Mouse (Mus musculus) common myeloid progenitor, adult 5-6 weeks (primary cell): ENCODE measurements around the gene Bckdk. TPM values are rescaled to one million over a fixed set of nuclear protein-coding genes. Genes with fewer than 3 reads are reported as not detected.
"Not testable (repeated sequence)": the region's sequence is repeated elsewhere in the genome, so short reads cannot be mapped to it uniquely, and the experiment has no call there.

Experiments
- ATAC-seq: replicated peaks from 2 replicates; pipeline ENCODE4 v1.8.0; 2016; ENCODE audit warnings: low read depth, mild to moderate bottlenecking, moderate TSS enrichment, inconsistent platforms; ENCODE audit not compliant: poor library complexity, severe bottlenecking
- total RNA-seq: library from RNA; stranded (forward); fragments of 200-1000, 187-1606 nt; gene quantifications from 2 replicates; pipeline ENCODE4 v1.2.3, GENCODE M21; 2017

Bckdk gene
- total RNA-seq, 1 experiment from 2014 or later = 47.1 TPM

GRCm38 (mm10) chr7:127927726-127928125, 23.8 kb downstream of the Bckdk start:
- ATAC-seq = no peak

DNA sequence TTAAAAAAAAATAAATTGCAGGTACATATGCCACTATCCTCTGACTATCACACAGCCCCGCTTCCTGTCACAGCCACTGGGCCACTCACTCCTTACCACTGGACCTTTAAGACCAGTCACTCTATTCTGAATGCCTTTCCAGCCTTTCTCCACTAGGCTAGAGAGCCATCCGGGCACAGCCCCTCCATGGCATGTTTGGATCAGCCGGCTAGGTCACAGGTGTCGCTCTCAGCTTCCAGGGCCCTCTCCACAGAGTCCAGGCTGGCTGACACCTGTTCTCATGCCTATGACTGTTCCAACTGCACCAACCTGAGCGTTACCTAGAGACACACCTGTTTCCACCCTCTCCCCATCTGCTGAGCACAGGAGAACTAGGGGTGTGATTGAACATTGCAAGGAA, 24.7 kb downstream of the Bckdk start:
- no peak for ATAC-seq

DNA sequence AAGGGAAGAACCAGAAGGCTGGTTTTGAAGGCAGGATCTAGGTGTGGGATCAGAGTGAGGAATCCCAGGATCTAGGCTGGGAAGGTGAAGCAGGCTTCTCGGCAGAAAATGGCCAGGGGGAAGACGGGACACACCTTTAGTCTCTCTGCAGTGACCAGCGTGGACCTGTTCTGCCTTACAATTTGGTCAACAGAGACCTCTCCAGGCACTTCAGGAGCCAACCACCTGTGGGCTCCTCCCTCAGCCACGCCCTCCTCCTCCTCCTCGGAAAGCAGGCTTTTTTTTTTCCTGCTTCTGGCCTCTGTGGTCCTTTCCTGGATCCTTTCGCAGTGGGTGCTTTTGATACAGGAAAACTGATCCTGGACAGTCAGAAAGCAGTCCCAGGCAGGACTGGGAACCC, 26.0 kb downstream of the Bckdk start, which contains the start of gene Prss8:
Gene Prss8 (minus strand): TSS at position 182 of the 400 bp plus-strand sequence.
- ATAC-seq = no peak

- ATAC-seq = no peak
These were observed 26.8 kb downstream of the Bckdk start for GRCm38 (mm10) chr7:127930636-127931035.

DNA sequence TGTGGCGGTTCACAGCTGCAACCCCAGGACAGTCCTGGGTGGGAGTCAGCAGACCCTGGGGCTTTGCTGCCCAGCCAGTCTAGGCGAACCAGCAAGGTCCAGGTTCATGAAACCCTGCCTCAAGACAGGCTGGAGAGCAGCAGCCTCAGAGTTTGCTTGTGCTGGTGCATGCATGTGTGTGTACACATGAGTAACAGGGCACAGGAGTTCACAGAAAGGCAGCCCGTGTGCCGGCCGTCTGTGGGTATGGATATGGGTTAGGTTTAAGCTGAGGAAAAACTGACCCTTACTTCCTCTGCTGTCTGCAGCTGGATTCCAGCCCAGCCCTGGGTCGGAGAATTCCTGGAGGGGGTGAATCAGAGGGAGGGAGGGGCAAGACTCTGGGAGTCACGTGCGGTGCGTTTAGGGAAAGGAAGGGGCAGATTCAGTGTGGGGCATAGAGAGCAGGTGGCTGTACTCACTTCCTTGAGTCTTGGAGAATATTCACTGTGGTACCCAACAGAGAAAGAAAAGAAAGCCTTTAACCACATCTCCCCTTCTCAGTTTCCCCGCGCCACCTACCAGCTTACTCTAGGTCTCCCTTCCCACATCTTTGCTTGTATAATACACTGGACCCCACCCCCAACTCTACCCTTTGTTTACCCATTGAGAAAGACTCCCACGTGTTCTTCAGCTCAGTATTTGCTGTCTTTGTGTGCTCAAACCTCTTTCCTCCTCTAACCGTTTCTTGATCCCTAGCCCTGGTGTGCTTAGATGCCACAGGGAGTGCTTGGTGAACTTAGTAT, 27.7 kb downstream of the Bckdk start:
- ATAC-seq = 0 out of 2 replicates have a peak, but pooled peaks have one; percentile 4

DNA sequence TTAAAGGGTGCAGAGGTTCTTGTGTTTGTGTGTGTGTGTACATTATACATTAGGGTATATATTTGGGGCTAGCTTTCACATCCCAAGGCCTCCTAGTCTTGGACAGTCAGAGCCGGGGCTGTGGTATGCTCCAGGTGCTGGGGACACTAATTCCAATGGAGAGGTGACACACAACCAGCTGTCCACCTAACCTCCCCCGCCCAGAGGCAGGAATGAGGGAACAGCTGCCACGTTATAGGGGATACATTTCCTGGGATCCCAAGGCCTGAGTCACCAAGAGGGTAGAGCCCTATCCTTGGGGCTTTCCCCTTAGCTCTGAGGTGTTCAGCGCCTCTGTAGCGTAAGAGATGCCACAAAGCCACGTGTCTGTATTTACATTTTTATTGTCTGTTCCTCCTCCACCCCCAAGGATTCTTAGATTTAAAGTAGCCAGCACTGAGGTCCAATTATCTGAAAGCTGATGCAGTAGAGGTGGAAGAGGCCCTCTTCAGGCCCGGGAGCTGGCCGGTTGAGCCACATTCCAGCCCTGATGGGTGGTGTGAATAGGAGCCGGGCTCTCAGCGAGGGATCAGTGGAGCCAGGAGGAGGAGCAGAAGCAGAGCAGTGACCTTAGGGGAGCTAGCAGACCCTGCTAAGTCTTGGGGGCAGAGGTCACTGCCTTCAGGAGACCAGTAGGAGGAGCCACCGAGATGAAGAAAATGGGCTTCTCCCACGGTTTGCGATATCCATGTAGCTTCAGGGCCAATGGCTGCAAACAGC, 28.6 kb downstream of the Bckdk start:
- ATAC-seq = no peak

DNA sequence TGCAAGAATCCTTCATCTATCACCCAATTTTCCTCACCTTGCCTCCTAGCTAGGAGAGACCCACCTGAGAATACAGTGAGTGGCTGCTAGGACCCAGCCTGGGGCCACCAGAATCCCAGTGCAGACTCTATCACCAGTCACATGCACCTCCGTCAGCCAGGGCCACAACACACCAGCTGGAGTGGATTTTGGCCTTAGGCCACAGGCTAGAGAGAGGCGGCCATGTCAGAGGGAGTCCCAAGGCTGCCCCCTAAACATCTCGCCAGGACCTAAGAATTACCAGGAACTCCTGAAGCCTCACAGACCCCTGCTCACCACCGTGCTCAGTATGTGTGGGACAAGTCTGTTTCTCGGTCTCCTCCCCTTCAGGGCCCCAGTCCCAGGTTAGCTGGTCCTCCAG, 30.2 kb downstream of the Bckdk start:
- no peak for ATAC-seq

DNA sequence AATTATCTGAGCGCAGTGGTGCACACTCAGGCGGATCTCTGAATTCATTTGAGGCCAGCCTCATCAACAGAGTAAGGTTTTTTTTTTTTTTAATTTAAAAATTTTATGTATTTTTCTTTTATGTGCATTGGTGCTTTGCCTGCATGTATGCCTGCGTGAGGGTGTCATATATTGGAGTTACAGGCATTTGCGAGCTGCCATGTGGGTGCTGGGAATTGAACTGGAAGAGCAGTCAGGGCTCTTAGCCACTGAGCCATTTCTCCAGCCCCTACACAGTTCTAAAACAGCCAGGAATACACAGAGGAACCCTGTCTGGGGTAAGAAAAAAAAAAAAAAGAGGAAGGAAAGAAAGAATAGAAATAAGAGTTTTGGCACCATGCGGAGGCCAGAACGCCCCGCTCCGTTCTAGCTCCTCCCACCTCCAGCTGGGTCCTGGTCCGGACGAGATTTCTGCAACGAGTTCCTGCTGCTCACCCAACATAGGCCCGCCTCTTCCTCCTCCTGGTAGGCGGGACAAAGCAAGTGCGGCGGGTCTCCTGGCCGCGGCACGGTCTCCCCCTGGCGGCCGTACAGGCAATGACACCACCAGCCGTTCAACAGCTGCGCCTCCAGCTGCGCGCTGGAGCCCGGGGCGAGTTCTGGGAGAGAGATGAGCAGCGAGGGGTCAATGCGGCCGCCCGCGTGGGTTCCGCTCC, 31.3 kb downstream of the Bckdk start:
- ATAC-seq = peak; percentile 98

GRCm38 (mm10) chr7:127935748-127936159, 31.9 kb downstream of the Bckdk start:
- ATAC-seq = no peak

- ATAC-seq = no peak
These were observed 32.5 kb downstream of the Bckdk start for GRCm38 (mm10) chr7:127936216-127936884.

- ATAC-seq = not testable (repeated sequence)
These were observed 38.2 kb downstream of the Bckdk start for GRCm38 (mm10) chr7:127942097-127942496.

- ATAC-seq = no peak
These were observed 40.7 kb downstream of the Bckdk start for GRCm38 (mm10) chr7:127944614-127945013.

DNA sequence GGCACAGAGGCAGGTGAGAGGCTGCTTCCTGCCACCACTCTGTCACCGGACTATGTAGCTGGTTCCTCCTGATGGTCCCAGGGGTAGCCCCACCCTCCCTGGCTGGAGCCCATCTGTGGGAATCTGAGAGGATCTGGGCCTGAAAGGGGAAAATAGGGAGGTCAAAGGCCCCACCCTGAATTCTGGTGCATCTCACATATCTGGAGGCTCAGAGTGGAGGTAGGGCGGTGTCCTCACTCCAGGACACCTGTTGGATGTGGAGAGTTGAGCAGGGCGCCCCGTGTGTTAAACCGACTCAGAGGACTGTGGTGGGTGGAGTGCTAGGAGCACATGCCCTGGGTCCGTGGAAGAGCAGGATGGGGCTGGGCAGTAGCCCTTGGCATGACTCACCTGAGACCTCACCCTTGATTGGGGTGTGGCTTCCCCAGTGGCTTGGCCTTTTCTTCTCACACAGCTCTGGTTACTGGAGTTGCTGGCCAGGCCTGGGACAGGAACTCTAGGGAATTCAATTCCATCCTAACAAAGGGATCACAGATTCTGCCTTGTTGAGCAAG, 42.7 kb downstream of the Bckdk start, which contains the start of gene Prss36:
Gene Prss36 (minus strand): TSS at position 256 of the 554 bp plus-strand sequence.
- no peak for ATAC-seq

DNA sequence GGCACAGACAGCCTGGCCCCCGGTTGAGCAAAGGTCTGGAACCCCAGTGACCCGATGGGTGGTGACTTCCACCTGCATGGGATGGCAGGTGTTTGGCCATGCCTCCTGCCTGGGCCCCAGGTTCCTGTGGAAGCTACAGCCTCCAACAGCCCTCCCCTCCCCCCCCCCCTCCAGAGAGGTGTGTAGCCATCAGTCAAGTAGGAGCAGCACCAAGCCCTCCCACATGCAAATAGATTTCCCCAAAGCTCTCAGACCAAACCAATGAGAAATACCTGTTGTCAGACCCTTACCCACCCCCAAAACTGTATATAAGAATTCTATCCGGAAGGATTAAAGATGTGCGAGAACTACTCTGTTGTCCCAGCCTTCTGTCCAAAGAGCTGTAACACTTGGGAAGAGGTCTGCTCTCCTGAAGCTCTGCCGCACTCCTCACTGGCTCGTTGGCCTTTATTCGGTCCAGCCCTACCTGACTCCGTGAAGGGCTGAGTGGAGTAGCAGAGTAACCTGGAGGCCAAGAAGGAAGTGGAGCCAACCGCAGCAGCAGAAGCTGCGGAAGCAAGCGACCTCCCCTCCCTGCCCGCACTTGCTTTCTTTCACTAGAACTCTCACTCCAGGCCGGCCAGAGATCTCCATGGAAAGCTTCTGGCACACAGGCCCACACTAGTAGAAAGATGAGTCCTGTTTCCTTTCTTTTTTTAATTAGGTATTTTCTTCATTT, 49.1 kb downstream of the Bckdk start:
- ATAC-seq = peak; percentile 76

- ATAC-seq = no peak
These were observed 55.5 kb downstream of the Bckdk start for GRCm38 (mm10) chr7:127959364-127959763.
